Comparison of ENCODE assay signal across 24 mouse cellular contexts in genomic region chr8:11821451-11822206, GRCm38 (mm10). TPM values are rescaled to one million over a fixed set of nuclear protein-coding genes. Genes with fewer than 3 reads are reported as not detected.
A peak's percentile ranks its signal among the peaks of the same experiment; 100 is the strongest.
DNase-seq lines count a peak whose midpoint lies in the region.
"Had no signal": no experiment of that assay in that cellular context is flagged by ENCODE, and none has a peak within 500 bp of the region (broad histone marks: within the 10 kb centered on the region; RNA-seq: fewer than 3 reads in every experiment).

No protein-coding gene starts in this region.

- H3K9me3 ChIP-seq in heart, embryonic 10.5 days: no peaks in the 10 kb centered on the region
- H3K9me3 ChIP-seq: forebrain, embryonic 10.5 days; G1E; stomach, embryonic 15.5 days had no signal

- H3K27ac ChIP-seq in heart, embryonic 10.5 days: peak overlapping the region; percentile 75
- H3K27ac ChIP-seq: forebrain, embryonic 10.5 days; hindbrain, embryonic 14.5 days; liver, embryonic 14.5 days; stomach, embryonic 15.5 days had no signal

- 50% methylated on average over 14 of the region's 14 CpGs for WGBS in heart, embryonic 10.5 days

- H3K36me3 ChIP-seq in heart, embryonic 10.5 days: peaks cover 83% of the 10 kb centered on the region

- H3K4me1 ChIP-seq in heart, embryonic 10.5 days: peaks cover 43% of the 10 kb centered on the region
- H3K4me1 ChIP-seq: forebrain, embryonic 10.5 days; stomach, embryonic 15.5 days had no signal

- intact Hi-C loops in heart, postnatal 10 days (cut with DNase I): no loop called here

- no peaks in the 10 kb centered on the region for H3K27me3 ChIP-seq in heart, embryonic 10.5 days (ENCODE audit: insufficient read depth, poor library complexity, severe bottlenecking)
- H3K27me3 ChIP-seq: stomach, embryonic 15.5 days had no signal

- H3K4me3 ChIP-seq in heart, embryonic 10.5 days: no peak overlapping the region
- H3K4me3 ChIP-seq: forebrain, embryonic 10.5 days; stomach, embryonic 15.5 days had no signal

- DNase-seq in adrenal gland, adult 8-10 months: peak; percentile 71
- DNase-seq in adrenal gland, postnatal 25 days: peak; percentile 49
- peak; percentile 90 for DNase-seq in heart, embryonic 10.5 days (ENCODE audit: low spot score)
- peak; percentile 47 to 52 for DNase-seq in heart, postnatal 10 days
- DNase-seq in thymus, postnatal 4 days: no peak
- DNase-seq in thymus, postnatal 0 days (ENCODE audit: low spot score): no peak
- no peak for DNase-seq in cerebellum, adult 9-10 months
- DNase-seq: cerebellum, adult 8-10 months; right cerebral cortex, postnatal 14 days; thymus, adult 2 months had no signal

RNA-seq across cellular contexts. Expression of gene Tex29, which starts 18.6 kb away (rescaled TPM):
- total RNA-seq in adrenal gland, adult 8-10 months (2022): 1 to 10 TPM in 1 of 4 experiments, not detected in 3; 2.1 TPM
- not detected in 2 replicates for total RNA-seq in adrenal gland, postnatal 25 days (2021)
- not detected in 2 replicates for polyA plus RNA-seq in heart, embryonic 10.5 days (2016; fragmentation: Nextera tagmentation; extraction: Ambion mirVana)
- not detected for total RNA-seq in heart, postnatal 10 days (2021)
- polyA plus RNA-seq in thymus, postnatal 0 days (2015; fragmentation: Nextera tagmentation; extraction: Ambion mirVana): not detected in 2 replicates
- total RNA-seq: G1E; left cerebral cortex, adult 8-10 months; megakaryocyte-erythroid progenitor cell, adult 5-6 weeks; midbrain, postnatal 0 days had no signal
- polyA plus RNA-seq: CD4-positive, CD25-positive, alpha-beta regulatory T cell, adult 4 months; embryonic facial prominence, embryonic 14.5 days; forebrain, embryonic 10.5 days; intestine, embryonic 16.5 days; limb, embryonic 11.5 days; liver, embryonic 14.5 days; midbrain, postnatal 0 days; neural tube, embryonic 11.5 days; spleen, adult 2 months; stomach, embryonic 15.5 days; thymus, adult 2 months had no signal

Comparison
In these comparisons a context has a peak if more than half of its experiments do, and no peak if none do; other contexts are left out.
1. DNase-seq: peak in adrenal gland, adult 8-10 months (single experiment), adrenal gland, postnatal 25 days (single experiment), heart, embryonic 10.5 days (single experiment) and heart, postnatal 10 days (2 of 2); none in thymus, postnatal 4 days (single experiment), thymus, postnatal 0 days (single experiment) and cerebellum, adult 9-10 months (single experiment).